Comparison of ENCODE assay signal across 10 mouse cellular contexts in genomic region chr11:78345801-78346200, GRCm38 (mm10). TPM values are rescaled to one million over a fixed set of nuclear protein-coding genes. Genes with fewer than 3 reads are reported as not detected.
DNase-seq lines count a peak whose midpoint lies in the region; ATAC-seq and TF ChIP-seq lines count a peak whose summit lies in the region.
"Had no signal": no experiment of that assay in that cellular context is flagged by ENCODE, and none has a peak within 500 bp of the region (broad histone marks: within the 10 kb centered on the region; RNA-seq: fewer than 3 reads in every experiment).

No protein-coding gene starts in this region.

- H3K4me2 ChIP-seq in kidney, embryonic 15.5 days: no peak overlapping the region
- no peak overlapping the region for H3K4me2 ChIP-seq in forebrain, postnatal 0 days (ENCODE audit: low read depth)

- no peaks in the 10 kb centered on the region for H3K9me3 ChIP-seq in kidney, embryonic 15.5 days (replicated peaks)
- H3K9me3 ChIP-seq in forebrain, postnatal 0 days (ENCODE audit: low read length): no peaks in the 10 kb centered on the region

- peaks cover 15% of the 10 kb centered on the region for H3K36me3 ChIP-seq in kidney, embryonic 15.5 days
- peaks cover 19% of the 10 kb centered on the region; the same call in 1 of the 2 replicates for H3K36me3 ChIP-seq in forebrain, postnatal 0 days (ENCODE audit: insufficient read depth)

- peaks cover 38% of the 10 kb centered on the region for H3K4me1 ChIP-seq in kidney, embryonic 15.5 days
- H3K4me1 ChIP-seq in forebrain, postnatal 0 days (ENCODE audit: insufficient read depth): no peaks in the 10 kb centered on the region

- WGBS in kidney, embryonic 15.5 days: 81% methylated on average over 7 of the region's 7 CpGs
- 85% methylated on average over 7 of the region's 7 CpGs for WGBS in forebrain, postnatal 0 days

- ATAC-seq in kidney, embryonic 15.5 days (replicated peaks; ENCODE audit: low FRiP score): no peak
- ATAC-seq in granulocyte monocyte progenitor cell, adult 5-6 weeks (replicated peaks; ENCODE audit: poor library complexity, severe bottlenecking): peak; percentile 68
- ATAC-seq in forebrain, postnatal 0 days: no peak

- H3K4me3 ChIP-seq in kidney, embryonic 15.5 days (replicated peaks): no peak overlapping the region
- H3K4me3 ChIP-seq in forebrain, postnatal 0 days (ENCODE audit: low read depth, low read length): no peak overlapping the region

- H3K27ac ChIP-seq in kidney, embryonic 15.5 days: no peak overlapping the region
- no peak overlapping the region for H3K27ac ChIP-seq in forebrain, postnatal 0 days (ENCODE audit: low read depth, low read length)

- no peak for TF ChIP-seq CTCF in forebrain, postnatal 0 days (IDR thresholded peaks at IDR 0.05; ENCODE audit: low read depth)

- H3K9ac ChIP-seq in kidney, embryonic 15.5 days: 0 out of 2 replicates have a peak overlapping the region, but pooled peaks have one; percentile 9
- no peak overlapping the region for H3K9ac ChIP-seq in forebrain, postnatal 0 days

- no peak for DNase-seq in kidney, adult 9 months
- DNase-seq in lung, postnatal 36 days: peak; percentile 62
- DNase-seq in thymus, postnatal 0 days (ENCODE audit: low spot score): peak; percentile 44
- DNase-seq in gastrocnemius, postnatal 4 days (ENCODE audit: low spot score in 2 of 2): no peak
- no peak for DNase-seq in forebrain, postnatal 0 days
- DNase-seq in frontal cortex, postnatal 14 days (ENCODE audit: low spot score in 2 of 2): no peak

- no peaks in the 10 kb centered on the region for H3K27me3 ChIP-seq in kidney, embryonic 15.5 days
- no peaks in the 10 kb centered on the region for H3K27me3 ChIP-seq in forebrain, postnatal 0 days (ENCODE audit: insufficient read depth, low read length)

RNA-seq across cellular contexts. Expression of gene Unc119, which starts 2.5 kb away (rescaled TPM):
- polyA plus RNA-seq in kidney, embryonic 15.5 days (2015; fragmentation: Nextera tagmentation; extraction: Ambion mirVana): 40.2 and 44.9 TPM in 2 replicates
- 24.0 and 41.0 TPM in 2 replicates for total RNA-seq in granulocyte monocyte progenitor cell, adult 5-6 weeks (2014; fragmentation: Nextera tagmentation)
- 11.9 and 18.5 TPM in 2 replicates for total RNA-seq in granulocyte monocyte progenitor cell, adult 5-6 weeks (2017)
- 36.8 and 39.5 TPM in 2 replicates for polyA plus RNA-seq in thymus, postnatal 0 days (2015; fragmentation: Nextera tagmentation; extraction: Ambion mirVana)
- total RNA-seq in gastrocnemius, postnatal 4 days (2021): 10 to 100 TPM; 20.4 to 26.7 TPM
- 86.5 and 99.7 TPM in 2 replicates for total RNA-seq in forebrain, postnatal 0 days (2014; rRNA removed)
- 72.2 and 72.5 TPM in 2 replicates for polyA plus RNA-seq in forebrain, postnatal 0 days (2015; fragmentation: Nextera tagmentation; extraction: Ambion mirVana)

RNA-seq across cellular contexts. Expression of gene Pigs, which starts 17.6 kb away (rescaled TPM):
- polyA plus RNA-seq in kidney, embryonic 15.5 days (2015; fragmentation: Nextera tagmentation; extraction: Ambion mirVana): 77.5 and 86.2 TPM in 2 replicates
- 47.6 and 51.6 TPM in 2 replicates for total RNA-seq in granulocyte monocyte progenitor cell, adult 5-6 weeks (2014; fragmentation: Nextera tagmentation)
- 13.7 and 14.9 TPM in 2 replicates for total RNA-seq in granulocyte monocyte progenitor cell, adult 5-6 weeks (2017)
- polyA plus RNA-seq in thymus, postnatal 0 days (2015; fragmentation: Nextera tagmentation; extraction: Ambion mirVana): 43.9 and 47.9 TPM in 2 replicates
- total RNA-seq in gastrocnemius, postnatal 4 days (2021): 10 to 100 TPM; 30.5 to 33.2 TPM
- 33.0 and 43.1 TPM in 2 replicates for total RNA-seq in forebrain, postnatal 0 days (2014; rRNA removed)
- polyA plus RNA-seq in forebrain, postnatal 0 days (2015; fragmentation: Nextera tagmentation; extraction: Ambion mirVana): 63.7 and 76.8 TPM in 2 replicates

RNA-seq across cellular contexts. Expression of gene Aldoc, which starts 23.0 kb away (rescaled TPM):
- polyA plus RNA-seq in kidney, embryonic 15.5 days (2015; fragmentation: Nextera tagmentation; extraction: Ambion mirVana): 6.0 and 6.4 TPM in 2 replicates
- 0.69 and 2.8 TPM in 2 replicates for total RNA-seq in granulocyte monocyte progenitor cell, adult 5-6 weeks (2014; fragmentation: Nextera tagmentation)
- 0.15 TPM in 1 of 2 replicates, not detected in the other for total RNA-seq in granulocyte monocyte progenitor cell, adult 5-6 weeks (2017)
- polyA plus RNA-seq in thymus, postnatal 0 days (2015; fragmentation: Nextera tagmentation; extraction: Ambion mirVana): 2.3 TPM in 2 replicates
- 1 to 10 TPM; 1.4 to 2.2 TPM for total RNA-seq in gastrocnemius, postnatal 4 days (2021)
- 187 and 207 TPM in 2 replicates for total RNA-seq in forebrain, postnatal 0 days (2014; rRNA removed)
- polyA plus RNA-seq in forebrain, postnatal 0 days (2015; fragmentation: Nextera tagmentation; extraction: Ambion mirVana): 182 and 219 TPM in 2 replicates

RNA-seq across cellular contexts. Expression of gene Foxn1, which starts 40.6 kb away (rescaled TPM):
- 0.10 TPM in 1 of 2 replicates, not detected in the other for polyA plus RNA-seq in kidney, embryonic 15.5 days (2015; fragmentation: Nextera tagmentation; extraction: Ambion mirVana)
- not detected in 2 replicates for total RNA-seq in granulocyte monocyte progenitor cell, adult 5-6 weeks (2014; fragmentation: Nextera tagmentation)
- total RNA-seq in granulocyte monocyte progenitor cell, adult 5-6 weeks (2017): not detected in 2 replicates
- polyA plus RNA-seq in thymus, postnatal 0 days (2015; fragmentation: Nextera tagmentation; extraction: Ambion mirVana): 22.4 and 33.0 TPM in 2 replicates
- total RNA-seq in gastrocnemius, postnatal 4 days (2021): not detected
- not detected in 2 replicates for total RNA-seq in forebrain, postnatal 0 days (2014; rRNA removed)
- not detected in 2 replicates for polyA plus RNA-seq in forebrain, postnatal 0 days (2015; fragmentation: Nextera tagmentation; extraction: Ambion mirVana)
- polyA plus RNA-seq: gonadal fat pad, adult 2 months; neural tube, embryonic 11.5 days had no signal

RNA-seq across cellular contexts. Expression of gene Spag5, which starts 44.5 kb away (rescaled TPM):
- polyA plus RNA-seq in kidney, embryonic 15.5 days (2015; fragmentation: Nextera tagmentation; extraction: Ambion mirVana): 43.3 and 47.4 TPM in 2 replicates
- total RNA-seq in granulocyte monocyte progenitor cell, adult 5-6 weeks (2014; fragmentation: Nextera tagmentation): 11.9 and 25.4 TPM in 2 replicates
- 50.8 and 57.7 TPM in 2 replicates for total RNA-seq in granulocyte monocyte progenitor cell, adult 5-6 weeks (2017)
- 28.0 and 31.5 TPM in 2 replicates for polyA plus RNA-seq in thymus, postnatal 0 days (2015; fragmentation: Nextera tagmentation; extraction: Ambion mirVana)
- total RNA-seq in gastrocnemius, postnatal 4 days (2021): 10 to 100 TPM; 14.6 to 16.1 TPM
- total RNA-seq in forebrain, postnatal 0 days (2014; rRNA removed): 5.7 and 6.5 TPM in 2 replicates
- polyA plus RNA-seq in forebrain, postnatal 0 days (2015; fragmentation: Nextera tagmentation; extraction: Ambion mirVana): 3.5 and 4.8 TPM in 2 replicates

Comparison
In these comparisons a context has a peak if more than half of its experiments do, and no peak if none do; other contexts are left out.
1. DNase-seq: peak in lung, postnatal 36 days (single experiment) and thymus, postnatal 0 days (single experiment); none in kidney, adult 9 months (single experiment), gastrocnemius, postnatal 4 days (0 of 2), forebrain, postnatal 0 days (single experiment) and frontal cortex, postnatal 14 days (0 of 2).
2. RNA of gene Aldoc, which starts 23.0 kb away (total RNA-seq): 187 to 207 TPM in forebrain, postnatal 0 days; 1.4 to 2.2 TPM in gastrocnemius, postnatal 4 days and 0.15 to 2.8 TPM in granulocyte monocyte progenitor cell, adult 5-6 weeks; every median in the first group is over 10 times any median in the second.